Comparison of ENCODE assay signal across 8 mouse cellular contexts in genomic region chr12:87444211-87444610, GRCm38 (mm10). TPM values are rescaled to one million over a fixed set of nuclear protein-coding genes. Genes with fewer than 3 reads are reported as not detected.
DNase-seq lines count a peak whose midpoint lies in the region; ATAC-seq and TF ChIP-seq lines count a peak whose summit lies in the region.

No protein-coding gene starts in this region.

- no peaks in the 10 kb centered on the region for H3K27me3 ChIP-seq in hindbrain, embryonic 16.5 days (replicated peaks; ENCODE audit: control insufficient read depth, insufficient read depth, low read length)
- no peaks in the 10 kb centered on the region for H3K27me3 ChIP-seq in midbrain, embryonic 13.5 days

- H3K4me3 ChIP-seq in layer of hippocampus, adult 2 months = peak overlapping the region; percentile 98
- peak overlapping the region; percentile 85 for H3K4me3 ChIP-seq in hindbrain, embryonic 16.5 days (ENCODE audit: low read length)
- H3K4me3 ChIP-seq in midbrain, embryonic 13.5 days (replicated peaks) = peak overlapping the region; percentile 99

- H3K27ac ChIP-seq in layer of hippocampus, adult 2 months = peak overlapping the region; percentile 87
- no peak overlapping the region; the same call in 1 of the 2 replicates for H3K27ac ChIP-seq in hindbrain, embryonic 16.5 days (ENCODE audit: low read depth, low read length)
- no peak overlapping the region for H3K27ac ChIP-seq in midbrain, embryonic 13.5 days

- peaks cover 21% of the 10 kb centered on the region for H3K4me1 ChIP-seq in hindbrain, embryonic 16.5 days (ENCODE audit: control insufficient read depth, insufficient read depth, low read depth, low read length)
- H3K4me1 ChIP-seq in midbrain, embryonic 13.5 days (replicated peaks) = peaks cover 27% of the 10 kb centered on the region

- H3K4me2 ChIP-seq in hindbrain, embryonic 16.5 days (ENCODE audit: low read length) = peak overlapping the region; percentile 95
- peak overlapping the region; percentile 95 for H3K4me2 ChIP-seq in midbrain, embryonic 13.5 days (replicated peaks)

- H3K9ac ChIP-seq in hindbrain, embryonic 16.5 days (ENCODE audit: low read depth, low read length) = peak overlapping the region; percentile 86
- H3K9ac ChIP-seq in midbrain, embryonic 13.5 days (replicated peaks) = peak overlapping the region; percentile 94; the same call in 1 of the 2 replicates

- no peak for DNase-seq in layer of hippocampus, adult 2 months (ENCODE audit: low spot score in 2 of 2)
- no peak for DNase-seq in layer of hippocampus, adult 9-11 months
- peak; percentile 5 for DNase-seq in c-Kit-negative CD71-positive TER-119-positive erythroid progenitor cells, embryonic 14.5 days (ENCODE audit: low read depth, low spot score)
- no peak for DNase-seq in adrenal gland, postnatal 36 days
- DNase-seq in urinary bladder, postnatal 25 days (ENCODE audit: low spot score) = no peak
- no peak for DNase-seq in thymus, postnatal 0 days (ENCODE audit: low spot score)

- TF ChIP-seq CTCF in layer of hippocampus, adult 2 months (conservative IDR thresholded peaks at IDR 0.05) = no peak

- H3K9me3 ChIP-seq in hindbrain, embryonic 16.5 days (ENCODE audit: control insufficient read depth, low read length) = no peaks in the 10 kb centered on the region
- H3K9me3 ChIP-seq in midbrain, embryonic 13.5 days = no peaks in the 10 kb centered on the region

- ATAC-seq in hindbrain, embryonic 16.5 days = no peak
- peak; percentile 15; the same call in 1 of the 2 replicates for ATAC-seq in midbrain, embryonic 13.5 days

- WGBS in hindbrain, embryonic 16.5 days = 5% methylated on average over 16 of the region's 16 CpGs
- WGBS in midbrain, embryonic 13.5 days = 5% methylated on average over 16 of the region's 16 CpGs

- peaks cover 12% of the 10 kb centered on the region for H3K36me3 ChIP-seq in hindbrain, embryonic 16.5 days (ENCODE audit: control insufficient read depth, insufficient read depth, low read length)
- peaks cover 52% of the 10 kb centered on the region for H3K36me3 ChIP-seq in midbrain, embryonic 13.5 days

RNA-seq across cellular contexts. Expression of gene Alkbh1, which starts 0.4 kb away (rescaled TPM):
- total RNA-seq in layer of hippocampus, adult 2 months (2021) = 10 to 100 TPM; 18.1 to 18.6 TPM
- polyA plus RNA-seq in hindbrain, embryonic 16.5 days (2015; fragmentation: Nextera tagmentation; extraction: Ambion mirVana) = 35.4 and 37.1 TPM in 2 replicates
- polyA plus RNA-seq in midbrain, embryonic 13.5 days (2015; fragmentation: Nextera tagmentation; extraction: Ambion mirVana) = 45.3 and 50.1 TPM in 2 replicates
- 10 to 100 TPM; 21.5 to 24.2 TPM for total RNA-seq in adrenal gland, postnatal 36 days (2021)
- polyA plus RNA-seq in thymus, postnatal 0 days (2015; fragmentation: Nextera tagmentation; extraction: Ambion mirVana) = 29.8 and 46.3 TPM in 2 replicates

RNA-seq across cellular contexts. Expression of gene Slirp, which starts 0.5 kb away (rescaled TPM):
- total RNA-seq in layer of hippocampus, adult 2 months (2021) = 100 to 1,000 TPM in 1 of 2 experiments, 10 to 100 TPM in 1; 92.6 to 101 TPM
- 185 and 200 TPM in 2 replicates for polyA plus RNA-seq in hindbrain, embryonic 16.5 days (2015; fragmentation: Nextera tagmentation; extraction: Ambion mirVana)
- polyA plus RNA-seq in midbrain, embryonic 13.5 days (2015; fragmentation: Nextera tagmentation; extraction: Ambion mirVana) = 305 and 312 TPM in 2 replicates
- total RNA-seq in adrenal gland, postnatal 36 days (2021) = 100 to 1,000 TPM; 155 to 160 TPM
- 278 and 300 TPM in 2 replicates for polyA plus RNA-seq in thymus, postnatal 0 days (2015; fragmentation: Nextera tagmentation; extraction: Ambion mirVana)

RNA-seq across cellular contexts. Expression of gene Snw1, which starts 27.9 kb away (rescaled TPM):
- total RNA-seq in layer of hippocampus, adult 2 months (2021) = 10 to 100 TPM; 61.3 to 69.2 TPM
- polyA plus RNA-seq in hindbrain, embryonic 16.5 days (2015; fragmentation: Nextera tagmentation; extraction: Ambion mirVana) = 92.7 and 99.0 TPM in 2 replicates
- 132 and 135 TPM in 2 replicates for polyA plus RNA-seq in midbrain, embryonic 13.5 days (2015; fragmentation: Nextera tagmentation; extraction: Ambion mirVana)
- total RNA-seq in adrenal gland, postnatal 36 days (2021) = 10 to 100 TPM; 70.1 to 77.9 TPM
- 157 and 161 TPM in 2 replicates for polyA plus RNA-seq in thymus, postnatal 0 days (2015; fragmentation: Nextera tagmentation; extraction: Ambion mirVana)

RNA-seq across cellular contexts. Expression of gene Gm5788, which starts 50.3 kb away (rescaled TPM):
- not detected for total RNA-seq in layer of hippocampus, adult 2 months (2021)
- not detected in 2 replicates for polyA plus RNA-seq in hindbrain, embryonic 16.5 days (2015; fragmentation: Nextera tagmentation; extraction: Ambion mirVana)
- not detected in 2 replicates for polyA plus RNA-seq in midbrain, embryonic 13.5 days (2015; fragmentation: Nextera tagmentation; extraction: Ambion mirVana)
- total RNA-seq in adrenal gland, postnatal 36 days (2021) = not detected
- polyA plus RNA-seq in thymus, postnatal 0 days (2015; fragmentation: Nextera tagmentation; extraction: Ambion mirVana) = not detected in 2 replicates

RNA-seq across cellular contexts. Expression of gene Sptlc2, which starts 56.1 kb away (rescaled TPM):
- total RNA-seq in layer of hippocampus, adult 2 months (2021) = 10 to 100 TPM; 26.0 to 33.8 TPM
- 64.8 and 68.5 TPM in 2 replicates for polyA plus RNA-seq in hindbrain, embryonic 16.5 days (2015; fragmentation: Nextera tagmentation; extraction: Ambion mirVana)
- 55.5 and 59.9 TPM in 2 replicates for polyA plus RNA-seq in midbrain, embryonic 13.5 days (2015; fragmentation: Nextera tagmentation; extraction: Ambion mirVana)
- 100 to 1,000 TPM; 190 to 286 TPM for total RNA-seq in adrenal gland, postnatal 36 days (2021)
- polyA plus RNA-seq in thymus, postnatal 0 days (2015; fragmentation: Nextera tagmentation; extraction: Ambion mirVana) = 76.9 and 83.3 TPM in 2 replicates
